Mouse (Mus musculus) CH12.LX (cell line): ENCODE measurements at regions not wholly inside any gene's neighbourhood (a gene's known extent, or its start where the extent isn't known, plus 50 kb on each side); places are given as distances from the start of the nearest gene placed in this dataset.

Experiments
- DNase-seq: peaks from one replicate; pipeline ENCODE4 v3.0.0-alpha.2; 2013; ENCODE audit errors: extremely low read depth
- H3K27ac ChIP-seq: 2 replicates; pipeline ENCODE4 v1.5.1; 2012; ENCODE audit warnings: low read depth, mild to moderate bottlenecking, control low read depth, moderate library complexity; ENCODE audit not compliant: insufficient read depth
- H3K27me3 ChIP-seq: replicated peaks from 2 replicates; pipeline ENCODE3; 2012; ENCODE audit warnings: inconsistent platforms
- H3K36me3 ChIP-seq, 2 experiments: replicated peaks in 1 of 2; 2 replicates each; pipeline versions ENCODE3 to v1.6.1; 2012; ENCODE audit warnings: inconsistent platforms in 1 of 2, low read length in 1 of 2, mild to moderate bottlenecking in 1 of 2, mixed read lengths in 1 of 2, moderate library complexity in 1 of 2; ENCODE audit not compliant: control insufficient read depth in 1 of 2, insufficient read depth in 1 of 2
- H3K4me1 ChIP-seq, 2 experiments: 2 replicates each; pipeline ENCODE4 v1.6.1; 2012; ENCODE audit warnings: inconsistent platforms in 1 of 2, moderate library complexity in 1 of 2; ENCODE audit not compliant: insufficient read depth in 2 of 2, control insufficient read depth in 1 of 2
- H3K4me2 ChIP-seq: 2 replicates; pipeline ENCODE4 v1.6.1; 2012; ENCODE audit warnings: low read depth, mild to moderate bottlenecking, control low read depth; ENCODE audit not compliant: poor library complexity, insufficient read depth, severe bottlenecking
- H3K4me3 ChIP-seq, 3 experiments: fragments of 150-350 bp in 1 of 3; sonication (generic) in 1 of 3; replicated peaks in 1 of 3; 2 replicates each; pipeline versions ENCODE3 to v1.5.1; 2011 to 2012; ENCODE audit warnings: low read depth in 2 of 3, low read length in 2 of 3, mild to moderate bottlenecking in 2 of 3, moderate library complexity in 2 of 3, control low read depth in 1 of 3, improper control_type of control experiment in 1 of 3, inconsistent platforms in 1 of 3, mixed read lengths in 1 of 3; ENCODE audit not compliant: poor library complexity in 1 of 3
- H3K79me2 ChIP-seq: replicated peaks from 2 replicates; pipeline ENCODE4 v1.6.1; 2012; ENCODE audit warnings: mild to moderate bottlenecking, moderate library complexity; ENCODE audit not compliant: control insufficient read depth, poor library complexity, insufficient read depth, severe bottlenecking; ENCODE audit errors: extremely low read depth
- H3K9ac ChIP-seq: 2 replicates; pipeline ENCODE4 v1.6.1; 2012; ENCODE audit warnings: low read depth, mild to moderate bottlenecking, control low read depth, moderate library complexity; ENCODE audit not compliant: insufficient read depth
- H3K9me3 ChIP-seq: replicated peaks from 2 replicates; pipeline ENCODE3; 2012; ENCODE audit warnings: low read length, inconsistent platforms, mixed read lengths
- CHD2 ChIP-seq: IDR thresholded peaks from 2 replicates; pipeline ENCODE4 v1.6.1; 2011; ENCODE audit warnings: low read length, improper control_type of control experiment
- CTCF ChIP-seq, 2 experiments: IDR thresholded peaks in 1 of 2; conservative IDR thresholded peaks in 1 of 2; 2 replicates each; pipeline ENCODE4 v1.5.1; 2011 to 2012; ENCODE audit warnings: low read depth in 2 of 2, low read length in 2 of 2, improper control_type of control experiment in 1 of 2, inconsistent platforms in 1 of 2, mild to moderate bottlenecking in 1 of 2, moderate library complexity in 1 of 2
- ELF1 ChIP-seq: IDR thresholded peaks from 2 replicates; pipeline ENCODE4 v1.6.1; 2014; ENCODE audit warnings: low read depth, mild to moderate bottlenecking, inconsistent platforms, low read length, improper control_type of control experiment
- HCFC1 ChIP-seq: IDR thresholded peaks from 2 replicates; pipeline ENCODE4 v1.6.1; 2012; ENCODE audit warnings: low read depth, mild to moderate bottlenecking, inconsistent platforms, low read length, improper control_type of control experiment
- IRF4 ChIP-seq: IDR thresholded peaks from 2 replicates; pipeline ENCODE4 v1.6.1; 2014; ENCODE audit warnings: low read depth, mild to moderate bottlenecking, inconsistent platforms, low read length, improper control_type of control experiment
- POLR2AphosphoS2 ChIP-seq: IDR thresholded peaks from 2 replicates; pipeline ENCODE4 v1.6.1; 2011; ENCODE audit warnings: low read depth, low read length, improper control_type of control experiment
- USF1 ChIP-seq: IDR thresholded peaks from 2 replicates; pipeline ENCODE4 v1.6.1; 2014; ENCODE audit warnings: low read depth, mild to moderate bottlenecking, inconsistent platforms, low read length, improper control_type of control experiment
- USF2 ChIP-seq: conservative IDR thresholded peaks from 2 replicates; pipeline ENCODE4 v1.6.1; 2011; ENCODE audit warnings: low read depth, low read length, improper control_type of control experiment
- dilution Hi-C: fragments of 300-500 bp; cut with MboI; formaldehyde crosslinking; loops from 2 replicates; pipeline ENCODE4 v1.14.3; 2020; ENCODE audit warnings: low sequenced_read_pairs; ENCODE audit not compliant: extremely low pct_unique_long_range_greater_than_20kb, extremely low pct_ligation_motif_present
- in situ Hi-C: fragments of 300-500 bp; cut with MboI; formaldehyde crosslinking; loops from 3 replicates; pipeline ENCODE4 v1.14.3; 2019; ENCODE audit warnings: low sequenced_read_pairs, low pct_ligation_motif_present, low pct_unique_long_range_greater_than_20kb, mixed read lengths

- in situ Hi-C loops (no loop called here), dilution Hi-C loops (no loop called here)
- no peaks in the 10 kb centered on the region for H3K36me3 ChIP-seq
- DNase-seq, result no peak
- no peak overlapping the region for H3K4me2 ChIP-seq
- H3K9ac ChIP-seq, result no peak overlapping the region
- no peak for TF ChIP-seq CTCF (conservative IDR thresholded peaks at IDR 0.05 in 1 of 2, IDR thresholded peaks at IDR 0.05 in 1 of 2; ENCODE audit: low read depth in 2 of 2, low read length in 2 of 2)
- no peak overlapping the region for H3K4me3 ChIP-seq
- no peaks in the 10 kb centered on the region for H3K79me2 ChIP-seq
- H3K27me3 ChIP-seq, result peaks cover 2% of the 10 kb centered on the region
- H3K27ac ChIP-seq, result no peak overlapping the region
- no peaks in the 10 kb centered on the region for H3K4me1 ChIP-seq
- H3K9me3 ChIP-seq, result peaks cover 25% of the 10 kb centered on the region
Measured at GRCm38 (mm10) chr14:31918461-31918860, 88.0 kb upstream of the Ankrd28 start.

DNA sequence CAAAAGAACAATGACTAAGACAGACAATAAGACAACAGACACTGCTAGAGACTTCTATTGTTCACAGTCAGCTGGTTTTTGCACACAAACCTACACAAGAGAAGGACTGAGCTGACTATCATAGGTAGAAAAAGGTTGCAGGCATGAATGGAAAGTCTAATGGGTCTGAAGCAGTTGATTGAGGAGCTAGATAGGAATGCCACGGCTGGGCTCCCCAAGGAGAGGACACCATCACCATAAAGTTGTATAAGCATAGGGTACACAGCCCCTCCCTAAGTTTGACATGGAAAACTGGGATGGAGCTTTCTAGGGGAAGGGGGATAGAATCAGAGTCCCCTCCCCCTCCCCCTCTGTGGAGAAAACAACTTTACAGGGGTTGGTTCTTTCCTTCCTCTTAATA, 88.5 kb upstream of the Ankrd28 start:
- TF ChIP-seq USF2 (no peak), CHD2 (no peak), POLR2AphosphoS2 (no peak), USF1 (no peak)
- Histone ChIP-seq H3K4me2 (no peak overlapping the region), H3K27me3 (peaks cover 2% of the 10 kb centered on the region), H3K9me3 (peaks cover 26% of the 10 kb centered on the region), H3K9ac (no peak overlapping the region), H3K27ac (no peak overlapping the region), H3K4me1 (no peaks in the 10 kb centered on the region), H3K36me3 (no peaks in the 10 kb centered on the region), H3K79me2 (no peaks in the 10 kb centered on the region), H3K4me3 (no peak overlapping the region)
- no peak for DNase-seq
- in situ Hi-C loops (no loop called here), dilution Hi-C loops (no loop called here)

DNA sequence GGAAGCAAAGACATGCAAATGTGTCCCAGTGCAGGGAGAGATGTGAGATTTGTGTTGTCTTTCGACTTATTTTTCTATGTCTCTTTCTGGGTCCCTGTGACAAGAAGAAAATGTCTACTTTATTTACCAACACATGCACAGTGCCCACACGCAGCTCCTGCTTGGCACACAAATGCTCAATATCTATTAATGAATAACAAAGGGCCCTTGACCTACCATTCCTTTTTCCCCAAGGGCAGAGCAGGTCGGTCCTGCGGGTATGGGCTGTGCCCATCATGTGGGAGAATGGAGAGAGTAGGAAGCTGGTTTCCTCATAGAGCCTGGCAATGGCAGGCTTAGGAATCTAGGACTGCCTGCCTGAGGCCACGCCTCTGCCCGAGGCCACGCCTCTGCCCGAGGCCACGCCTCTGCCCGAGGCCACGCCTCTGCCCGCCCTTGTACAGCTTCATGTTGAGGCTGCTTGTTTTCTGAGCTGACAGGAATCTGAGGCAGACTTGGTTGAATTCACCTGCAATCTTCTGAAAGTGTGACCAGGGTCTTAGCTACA, 98.8 kb upstream of the Ankrd28 start:
- Histone ChIP-seq H3K79me2 (no peaks in the 10 kb centered on the region), H3K9me3 (peaks cover 7% of the 10 kb centered on the region), H3K9ac (no peak overlapping the region), H3K36me3 (no peaks in the 10 kb centered on the region), H3K4me3 (no peak overlapping the region), H3K27ac (no peak overlapping the region), H3K4me2 (no peak overlapping the region), H3K27me3 (no peaks in the 10 kb centered on the region), H3K4me1 (0 out of 4 replicates have a peak, but pooled peaks cover 0 to 5% of the 10 kb centered on the region in 2 experiments)
- DNase-seq, result peak; percentile 5
- dilution Hi-C loops (no loop called here), in situ Hi-C loops (no loop called here)
- no peak for TF ChIP-seq ELF1

DNA sequence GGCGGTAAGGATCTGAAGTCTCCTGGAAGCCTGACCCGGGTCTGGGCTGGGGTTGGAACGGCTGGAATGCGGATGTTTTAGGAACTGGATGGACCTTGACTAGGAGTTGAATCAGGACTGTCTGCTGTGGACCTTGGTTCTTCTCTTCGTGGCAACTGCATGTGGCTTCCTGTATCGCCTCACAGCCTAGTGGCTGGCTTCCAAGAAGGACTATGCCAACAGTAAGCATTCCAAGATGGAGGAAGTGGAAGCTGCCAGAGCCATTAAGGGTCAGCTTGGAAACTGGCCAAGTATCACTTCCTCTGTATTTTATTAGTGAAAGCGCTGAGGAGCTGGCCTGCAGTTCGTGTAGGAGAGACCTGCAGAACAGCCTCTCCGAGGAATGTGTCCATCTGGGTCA, 98.4 kb upstream of the Galnt15 start:
- Histone ChIP-seq H3K27ac (no peak overlapping the region), H3K9me3 (peaks cover 6% of the 10 kb centered on the region), H3K79me2 (no peaks in the 10 kb centered on the region), H3K36me3 (no peaks in the 10 kb centered on the region), H3K4me1 (0 out of 4 replicates have a peak, but pooled peaks cover 0 to 5% of the 10 kb centered on the region in 2 experiments), H3K9ac (no peak overlapping the region), H3K4me2 (no peak overlapping the region), H3K4me3 (no peak overlapping the region), H3K27me3 (no peaks in the 10 kb centered on the region)
- DNase-seq, result no peak
- in situ Hi-C loops, result loop anchor here (10.0 kb wide), 1 partner anchor 86 kb away; no protein-coding TSS in a partner anchor
- dilution Hi-C loops, result no loop called here
- peak; percentile 54; the same call in 1 of the 2 replicates for TF ChIP-seq IRF4
- TF ChIP-seq HCFC1, result no peak
